Mouse (Mus musculus) left cerebral cortex, postnatal 14 days (tissue): ENCODE results near the gene Mia3. TPM values are rescaled to one million over a fixed set of nuclear protein-coding genes. Genes with fewer than 3 reads are reported as not detected.
"Not testable (repeated sequence)": the region's sequence is repeated elsewhere in the genome, so short reads cannot be mapped to it uniquely, and the experiment has no call there.

Experiments
- DNase-seq, 2 experiments: peaks; one replicate each; pipeline ENCODE4 v3.0.0; 2021 to 2022; ENCODE audit warnings: low spot score in 2 of 2, mixed read lengths in 1 of 2
- intact Hi-C: fragments of 180-260 bp; cut with DNase I; formaldehyde crosslinking; loops from one replicate; pipeline ENCODE4 v1.15.1; 2025
- long read RNA-seq, 2 experiments: library from polyadenylated mRNA; stranded (forward); transcript quantifications; one replicate each; pipeline ENCODE4 v2.0.0; 2021
- total RNA-seq, 2 experiments: library from RNA; stranded (reverse); gene quantifications; 2 replicates each; pipeline ENCODE4 v1.2.3; 2021

Gene Mia3
- 100 to 1,000 TPM; 258 to 271 TPM for total RNA-seq
- long read RNA-seq, experiment 1, partial matches to known transcripts, result 7 of 9 reads
- long read RNA-seq, experiment 1, other reads (novel, unspliced or antisense), result 1 of 9 reads
- long read RNA-seq, experiment 2, partial matches to known transcripts, result 4 of 7 reads
- long read RNA-seq, experiment 2, other reads (novel, unspliced or antisense), result 1 of 7 reads

- peak; percentile 98 for DNase-seq
- intact Hi-C loops, result no loop called here
Measured at GRCm38 (mm10) chr1:183369427-183370014, at the start of gene Mia3. Gene Mia3, minus strand, starts transcription at chr1:183369553.

- DNase-seq, result no peak
- intact Hi-C loops, result no loop called here
Measured at GRCm38 (mm10) chr1:183417873-183418272, 48.5 kb upstream of the Mia3 start, which contains the start of gene Hhipl2. Gene Hhipl2, plus strand, starts transcription at chr1:183418215.

- intact Hi-C loops, result no loop called here
- DNase-seq, result no peak
Measured at GRCm38 (mm10) chr1:183414081-183414727, 44.9 kb upstream of the Mia3 start.

GRCm38 (mm10) chr1:183403396-183403795, 34.0 kb upstream of the Mia3 start:
- no peak for DNase-seq
- intact Hi-C loops, result no loop called here

GRCm38 (mm10) chr1:183388426-183389406, 19.4 kb upstream of the Mia3 start, which contains the start of gene Taf1a:
Gene Taf1a, plus strand, starts transcription at chr1:183388981.
- DNase-seq, result peak; percentile 91 to 93
- intact Hi-C loops, result no loop called here

GRCm38 (mm10) chr1:183387421-183387820, 18.1 kb upstream of the Mia3 start:
- intact Hi-C loops, DNase-seq: not testable (repeated sequence)

GRCm38 (mm10) chr1:183382621-183383020, 13.3 kb upstream of the Mia3 start:
- DNase-seq, result no peak
- intact Hi-C loops, result no loop called here

GRCm38 (mm10) chr1:183381816-183382215, 12.5 kb upstream of the Mia3 start:
- intact Hi-C loops, result no loop called here
- DNase-seq, result no peak

GRCm38 (mm10) chr1:183379376-183379775, 10.0 kb upstream of the Mia3 start:
- intact Hi-C loops, result not testable (repeated sequence)

GRCm38 (mm10) chr1:183378321-183378941, 9.1 kb upstream of the Mia3 start:
- no peak for DNase-seq
- intact Hi-C loops, result no loop called here

More at GRCm38 (mm10) chr1:183379376-183379775, 10.0 kb upstream of the Mia3 start:
- not testable (repeated sequence) for DNase-seq

- intact Hi-C loops, result no loop called here
- no peak for DNase-seq
Measured at GRCm38 (mm10) chr1:183377045-183377444, 7.7 kb upstream of the Mia3 start.

GRCm38 (mm10) chr1:183374728-183375127, 5.4 kb upstream of the Mia3 start:
- DNase-seq, result no peak
- intact Hi-C loops, result no loop called here

GRCm38 (mm10) chr1:183368601-183369400, 552 bp downstream of the Mia3 start:
- intact Hi-C loops, result no loop called here
- peak in 1 of 2 experiments; percentile 47 for DNase-seq

- intact Hi-C loops, result no loop called here
- DNase-seq, result no peak
Measured at GRCm38 (mm10) chr1:183366361-183366760, 3.0 kb downstream of the Mia3 start.

GRCm38 (mm10) chr1:183363577-183363867, 5.8 kb downstream of the Mia3 start:
- intact Hi-C loops, result no loop called here
- DNase-seq, result no peak

- DNase-seq, result no peak
- intact Hi-C loops, result no loop called here
Measured at GRCm38 (mm10) chr1:183362729-183363576, 6.4 kb downstream of the Mia3 start.

- DNase-seq, result no peak
- intact Hi-C loops, result no loop called here
Measured at GRCm38 (mm10) chr1:183362301-183362700, 7.1 kb downstream of the Mia3 start.

- DNase-seq, result no peak
- intact Hi-C loops, result no loop called here
Measured at GRCm38 (mm10) chr1:183358901-183359300, 10.5 kb downstream of the Mia3 start.
